Mouse (Mus musculus): ENCODE data around the gene Ifrd2. TPM values are rescaled to one million over a fixed set of nuclear protein-coding genes. Genes with fewer than 3 reads are reported as not detected.

Ifrd2 gene
- polyA plus RNA-seq, 2 experiments, result 55.0 to 57.3 TPM

DNA sequence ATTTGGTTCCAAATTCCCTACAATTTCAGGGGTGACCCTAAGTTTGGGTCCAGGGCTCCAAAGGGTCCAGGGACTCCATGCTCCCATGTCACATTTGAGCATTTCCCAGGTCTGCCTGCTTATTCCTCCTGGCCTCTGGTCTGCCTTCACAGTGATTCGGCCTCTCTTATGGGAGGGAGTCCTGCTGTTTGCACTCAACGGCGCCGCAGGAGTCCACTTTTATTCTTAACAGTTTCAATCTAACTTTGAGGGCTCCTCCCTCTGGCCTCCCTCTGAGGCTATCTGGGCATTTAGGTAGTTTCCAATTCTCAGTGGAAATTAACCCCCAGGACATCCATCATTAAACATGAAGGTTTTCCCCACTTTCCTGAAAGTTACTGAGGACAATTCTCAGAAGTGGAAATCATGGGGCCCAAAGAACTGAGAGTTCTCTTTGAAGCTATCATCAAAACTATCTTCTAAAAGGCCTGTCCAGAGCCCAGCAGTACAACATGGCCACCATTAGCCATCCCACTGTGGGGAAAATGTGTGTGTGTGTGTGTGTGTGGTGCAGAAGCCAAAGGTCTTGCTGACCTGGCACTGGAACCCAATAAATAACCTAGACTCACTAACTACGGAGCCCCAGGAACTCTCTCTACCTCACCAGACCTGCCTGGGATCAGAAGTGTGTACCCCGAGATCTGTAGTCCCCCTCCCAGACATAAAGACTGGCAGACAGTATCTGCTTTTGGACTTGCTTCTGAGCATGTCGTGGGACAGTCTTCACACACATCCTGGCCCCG lies 7.0 kb downstream of the Ifrd2 start:
- H3K27me3 ChIP-seq (ENCODE audit: control insufficient read depth, insufficient read depth, low read length), result no peaks in the 10 kb centered on the region
- H3K9me3 ChIP-seq (ENCODE audit: control insufficient read depth, low read length), result no peaks in the 10 kb centered on the region
- no peak overlapping the region for H3K4me3 ChIP-seq (replicated peaks; ENCODE audit: low read length)
- no peaks in the 10 kb centered on the region for H3K4me1 ChIP-seq (ENCODE audit: control insufficient read depth, insufficient read depth, low read length)
- no peak for TF ChIP-seq POLR2A (IDR thresholded peaks at IDR 0.05; ENCODE audit: borderline replicate concordance, extremely low read depth, insufficient read depth, insufficient read length)
- 75% methylated on average over 8 of the region's 8 CpGs for WGBS
- peaks cover 51% of the 10 kb centered on the region for H3K36me3 ChIP-seq (ENCODE audit: control insufficient read depth, insufficient read depth, low read length)
- DNase-seq (ENCODE audit: low spot score) (no peak), ATAC-seq (ENCODE audit: low FRiP score, low read depth) (no peak)
- H3K9ac ChIP-seq (ENCODE audit: low read depth, low read length, severe bottlenecking), result no peak overlapping the region
- no peak overlapping the region for H3K27ac ChIP-seq (replicated peaks; ENCODE audit: low read depth, low read length)
- H3K4me2 ChIP-seq (replicated peaks; ENCODE audit: low read depth, low read length, severe bottlenecking), result no peak overlapping the region

- no peak for ATAC-seq (ENCODE audit: low FRiP score, low read depth)
- H3K9me3 ChIP-seq (ENCODE audit: control insufficient read depth, low read length), result no peaks in the 10 kb centered on the region
- H3K4me1 ChIP-seq (ENCODE audit: control insufficient read depth, insufficient read depth, low read length), result no peaks in the 10 kb centered on the region
- H3K27me3 ChIP-seq (ENCODE audit: control insufficient read depth, insufficient read depth, low read length), result no peaks in the 10 kb centered on the region
- DNase-seq (ENCODE audit: low spot score), result no peak
- TF ChIP-seq POLR2A (IDR thresholded peaks at IDR 0.05; ENCODE audit: borderline replicate concordance, extremely low read depth, insufficient read depth, insufficient read length), result no peak
- H3K36me3 ChIP-seq (ENCODE audit: control insufficient read depth, insufficient read depth, low read length), result peaks cover 32% of the 10 kb centered on the region
- H3K27ac ChIP-seq (replicated peaks; ENCODE audit: low read depth, low read length), result no peak overlapping the region
- 89% methylated on average over 11 of the region's 11 CpGs for WGBS
- H3K4me2 ChIP-seq (replicated peaks; ENCODE audit: low read depth, low read length, severe bottlenecking), result no peak overlapping the region
- no peak overlapping the region for H3K9ac ChIP-seq (ENCODE audit: low read depth, low read length, severe bottlenecking)
- no peak overlapping the region for H3K4me3 ChIP-seq (replicated peaks; ENCODE audit: low read length)
Measured at GRCm38 (mm10) chr9:107596619-107597569, 9.5 kb downstream of the Ifrd2 start.

DNA sequence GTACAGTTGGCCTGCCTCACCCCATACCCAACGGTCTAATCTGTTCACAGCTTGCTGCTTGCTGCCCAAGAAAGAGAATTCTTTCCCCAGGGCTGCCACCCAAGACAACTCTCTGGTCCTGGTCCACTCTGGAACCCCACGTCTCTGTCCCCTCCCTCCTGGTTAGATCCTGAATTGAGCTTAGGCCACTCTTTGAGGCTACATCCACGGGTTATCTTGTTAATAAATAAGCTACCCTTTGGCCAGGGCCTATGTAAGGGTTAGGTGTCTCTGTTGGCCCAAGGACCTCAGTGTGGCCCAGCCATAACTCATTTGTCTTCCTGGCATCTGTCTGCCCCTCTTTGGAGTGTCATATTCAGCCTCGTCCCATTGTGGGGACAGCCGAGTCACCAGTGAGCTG lies 10.9 kb downstream of the Ifrd2 start:
- no peak overlapping the region for H3K9ac ChIP-seq (ENCODE audit: low read depth, low read length, severe bottlenecking)
- H3K27ac ChIP-seq (replicated peaks; ENCODE audit: low read depth, low read length), result no peak overlapping the region
- TF ChIP-seq POLR2A (IDR thresholded peaks at IDR 0.05; ENCODE audit: borderline replicate concordance, extremely low read depth, insufficient read depth, insufficient read length), result no peak
- no peak overlapping the region for H3K4me3 ChIP-seq (replicated peaks; ENCODE audit: low read length)
- H3K27me3 ChIP-seq (ENCODE audit: control insufficient read depth, insufficient read depth, low read length), result no peaks in the 10 kb centered on the region
- H3K4me1 ChIP-seq (ENCODE audit: control insufficient read depth, insufficient read depth, low read length), result peaks cover 6% of the 10 kb centered on the region; the same call in 1 of the 2 replicates
- peaks cover 18% of the 10 kb centered on the region for H3K36me3 ChIP-seq (ENCODE audit: control insufficient read depth, insufficient read depth, low read length)
- DNase-seq (ENCODE audit: low spot score), result no peak
- no peaks in the 10 kb centered on the region for H3K9me3 ChIP-seq (ENCODE audit: control insufficient read depth, low read length)
- no peak overlapping the region for H3K4me2 ChIP-seq (replicated peaks; ENCODE audit: low read depth, low read length, severe bottlenecking)
- no peak for ATAC-seq (ENCODE audit: low FRiP score, low read depth)
- WGBS, result 83% methylated on average over 5 of the region's 5 CpGs

- DNase-seq (ENCODE audit: low spot score) (no peak), ATAC-seq (ENCODE audit: low FRiP score, low read depth) (no peak)
- TF ChIP-seq POLR2A (IDR thresholded peaks at IDR 0.05; ENCODE audit: borderline replicate concordance, extremely low read depth, insufficient read depth, insufficient read length), result no peak
- Histone ChIP-seq H3K9me3 (ENCODE audit: control insufficient read depth, low read length) (no peaks in the 10 kb centered on the region), H3K4me2 (replicated peaks; ENCODE audit: low read depth, low read length, severe bottlenecking) (no peak overlapping the region), H3K4me3 (replicated peaks; ENCODE audit: low read length) (no peak overlapping the region), H3K36me3 (ENCODE audit: control insufficient read depth, insufficient read depth, low read length) (peaks cover 7% of the 10 kb centered on the region), H3K9ac (ENCODE audit: low read depth, low read length, severe bottlenecking) (no peak overlapping the region), H3K27ac (replicated peaks; ENCODE audit: low read depth, low read length) (no peak overlapping the region), H3K4me1 (ENCODE audit: control insufficient read depth, insufficient read depth, low read length) (peaks cover 10% of the 10 kb centered on the region), H3K27me3 (ENCODE audit: control insufficient read depth, insufficient read depth, low read length) (no peaks in the 10 kb centered on the region)
- WGBS, result 90% methylated on average over 9 of the region's 9 CpGs
Measured at GRCm38 (mm10) chr9:107599433-107599832, 12.0 kb downstream of the Ifrd2 start.

DNA sequence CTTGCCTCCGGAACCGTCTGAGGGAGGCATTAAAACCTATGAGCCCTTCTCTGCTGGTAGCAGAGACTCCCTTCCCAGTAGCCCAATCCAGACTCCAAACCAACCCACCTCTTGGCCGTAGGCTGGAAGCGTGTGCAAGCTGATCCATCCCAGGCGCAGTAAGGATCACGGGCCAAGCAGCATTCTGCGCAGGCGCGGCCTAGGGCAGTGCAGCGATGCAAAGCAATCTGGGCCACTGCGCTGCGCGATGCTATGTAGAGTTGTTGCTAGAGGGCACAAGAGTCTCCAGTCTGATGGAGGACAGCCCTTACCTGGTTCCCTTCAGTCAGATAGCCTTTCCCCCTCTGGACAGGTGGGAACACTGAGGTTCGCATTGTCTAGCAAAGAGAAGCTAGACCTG lies 12.4 kb downstream of the Ifrd2 start:
- no peak for DNase-seq (ENCODE audit: low spot score)

More for the DNA sequence above, 12.4 kb downstream of the Ifrd2 start:
- no peak overlapping the region for H3K4me3 ChIP-seq (replicated peaks; ENCODE audit: low read length)
- no peak overlapping the region for H3K9ac ChIP-seq (ENCODE audit: low read depth, low read length, severe bottlenecking)
- H3K4me1 ChIP-seq (ENCODE audit: control insufficient read depth, insufficient read depth, low read length), result peaks cover 14% of the 10 kb centered on the region
- no peaks in the 10 kb centered on the region for H3K9me3 ChIP-seq (ENCODE audit: control insufficient read depth, low read length)
- no peaks in the 10 kb centered on the region for H3K27me3 ChIP-seq (ENCODE audit: control insufficient read depth, insufficient read depth, low read length)
- no peak for TF ChIP-seq POLR2A (IDR thresholded peaks at IDR 0.05; ENCODE audit: borderline replicate concordance, extremely low read depth, insufficient read depth, insufficient read length)
- ATAC-seq (ENCODE audit: low FRiP score, low read depth), result no peak
- no peak overlapping the region for H3K4me2 ChIP-seq (replicated peaks; ENCODE audit: low read depth, low read length, severe bottlenecking)
- H3K27ac ChIP-seq (replicated peaks; ENCODE audit: low read depth, low read length), result no peak overlapping the region
- peaks cover 3% of the 10 kb centered on the region; the same call in 1 of the 2 replicates for H3K36me3 ChIP-seq (ENCODE audit: control insufficient read depth, insufficient read depth, low read length)
- WGBS, result 59% methylated on average over 14 of the region's 14 CpGs
